Mouse (Mus musculus) testis, postnatal 14 days (tissue): Measurements from ENCODE around the gene Colq.
"Not testable (repeated sequence)": the region's sequence is repeated elsewhere in the genome, so short reads cannot be mapped to it uniquely, and the experiment has no call there.

ENCODE experiments used
- DNase-seq: peaks from one replicate; pipeline ENCODE4 v3.0.0; 2021; ENCODE audit warnings: low spot score

The Colq gene

GRCm38 (mm10) chr14:31591243-31591642 lies at the start of gene Colq:
Gene Colq, minus strand, starts transcription at chr14:31591343.
- DNase-seq: no peak

- no peak for DNase-seq
Measured at GRCm38 (mm10) chr14:31640346-31640889, 49.3 kb upstream of the Colq start, which contains the start of gene Gm49387. Gene Gm49387, minus strand, starts transcription at chr14:31640878.

GRCm38 (mm10) chr14:31630677-31631076 lies 39.5 kb upstream of the Colq start:
- DNase-seq: no peak

- DNase-seq: no peak
Measured at GRCm38 (mm10) chr14:31622748-31623147, 31.6 kb upstream of the Colq start.

- no peak for DNase-seq
Measured at GRCm38 (mm10) chr14:31620591-31621223, 29.6 kb upstream of the Colq start.

- no peak for DNase-seq
Measured at GRCm38 (mm10) chr14:31617997-31618396, 26.9 kb upstream of the Colq start.

GRCm38 (mm10) chr14:31617204-31617603 lies 26.1 kb upstream of the Colq start:
- no peak for DNase-seq

- no peak for DNase-seq
Measured at GRCm38 (mm10) chr14:31613671-31614070, 22.5 kb upstream of the Colq start.

GRCm38 (mm10) chr14:31611986-31612385 lies 20.8 kb upstream of the Colq start:
- no peak for DNase-seq

- no peak for DNase-seq
Measured at GRCm38 (mm10) chr14:31605514-31605913, 14.4 kb upstream of the Colq start.

GRCm38 (mm10) chr14:31604916-31605315 lies 13.8 kb upstream of the Colq start:
- DNase-seq: no peak

- not testable (repeated sequence) for DNase-seq
Measured at GRCm38 (mm10) chr14:31602616-31602979, 11.5 kb upstream of the Colq start.

- DNase-seq: no peak
Measured at GRCm38 (mm10) chr14:31601908-31602615, 10.9 kb upstream of the Colq start.

- no peak for DNase-seq
Measured at GRCm38 (mm10) chr14:31597446-31597845, 6.3 kb upstream of the Colq start.

- no peak for DNase-seq
Measured at GRCm38 (mm10) chr14:31596408-31596807, 5.3 kb upstream of the Colq start.

GRCm38 (mm10) chr14:31594693-31595092 lies 3.5 kb upstream of the Colq start:
- no peak for DNase-seq

GRCm38 (mm10) chr14:31593036-31593435 lies 1.9 kb upstream of the Colq start:
- no peak for DNase-seq

GRCm38 (mm10) chr14:31586451-31586850 lies 4.7 kb downstream of the Colq start:
- no peak for DNase-seq

- DNase-seq: no peak
Measured at GRCm38 (mm10) chr14:31583082-31583481, 8.1 kb downstream of the Colq start.

- no peak for DNase-seq
Measured at GRCm38 (mm10) chr14:31577966-31578735, 13.0 kb downstream of the Colq start.

- DNase-seq: no peak
Measured at GRCm38 (mm10) chr14:31576846-31577697, 14.1 kb downstream of the Colq start.

GRCm38 (mm10) chr14:31575866-31576265 lies 15.3 kb downstream of the Colq start:
- no peak for DNase-seq
